Mouse (Mus musculus) midbrain, embryonic 16.5 days (tissue): ENCODE results near the gene Dnm3. TPM values are rescaled to one million over a fixed set of nuclear protein-coding genes. Genes with fewer than 3 reads are reported as not detected.

Experiments used
- ATAC-seq: fragments of 200-750 bp; cut with Nextera tagmentation; 2 replicates; pipeline ENCODE4 v1.8.0; 2017; ENCODE audit warnings: moderate TSS enrichment
- H3K27ac ChIP-seq: fragments of 300-500 bp; sonication (generic); 2 replicates; pipeline ENCODE4 v1.5.1; 2014; ENCODE audit warnings: mild to moderate bottlenecking, low read length, mixed read lengths
- H3K27me3 ChIP-seq: fragments of 300-500 bp; sonication (generic); 2 replicates; pipeline ENCODE4 v1.6.1; 2014; ENCODE audit warnings: low read depth, low read length, mixed read lengths; ENCODE audit not compliant: control insufficient read depth, insufficient read depth
- H3K36me3 ChIP-seq: fragments of 300-500 bp; sonication (generic); 2 replicates; pipeline ENCODE4 v1.6.1; 2014; ENCODE audit warnings: mild to moderate bottlenecking, low read length, moderate library complexity, mixed read lengths; ENCODE audit not compliant: control insufficient read depth, insufficient read depth
- H3K4me1 ChIP-seq: fragments of 300-500 bp; sonication (generic); 2 replicates; pipeline ENCODE4 v1.6.1; 2014; ENCODE audit warnings: mild to moderate bottlenecking, low read length, mixed read lengths; ENCODE audit not compliant: control insufficient read depth, insufficient read depth
- H3K4me2 ChIP-seq: fragments of 300-500 bp; sonication (generic); 2 replicates; pipeline ENCODE4 v1.6.1; 2014; ENCODE audit warnings: mild to moderate bottlenecking, low read length, mixed read lengths
- H3K4me3 ChIP-seq: fragments of 300-500 bp; sonication (generic); 2 replicates; pipeline ENCODE4 v1.5.1; 2014; ENCODE audit warnings: low read depth, mild to moderate bottlenecking, low read length, moderate library complexity, mixed read lengths
- H3K9ac ChIP-seq: fragments of 300-500 bp; sonication (generic); 2 replicates; pipeline ENCODE4 v1.6.1; 2014; ENCODE audit warnings: low read depth, low read length, mixed read lengths
- H3K9me3 ChIP-seq: fragments of 300-500 bp; sonication (generic); replicated peaks from 2 replicates; pipeline ENCODE4 v1.6.1; 2014; ENCODE audit warnings: mild to moderate bottlenecking, low read length, mixed read lengths; ENCODE audit not compliant: control insufficient read depth, poor library complexity, severe bottlenecking
- WGBS: fragments of 180-500 bp; shearing (Covaris S2); extraction: QIAGEN DNeasy Blood & Tissue Kit; methylation state at CpG from one replicate; pipeline ENCODE4 v1.1.7; 2014; 5-methylcytosine and 5-hydroxymethylcytosine counted together
- polyA plus RNA-seq: library from polyadenylated mRNA; unstranded; fragments of >200 nt; fragmentation: Nextera tagmentation; extraction: Ambion mirVana; gene quantifications from 2 replicates; pipeline ENCODE4 v1.2.1, GENCODE M21; 2015

Dnm3 gene
- polyA plus RNA-seq, 1 experiment from 2014 or later, result 69.4 TPM

GRCm38 (mm10) chr1:162225621-162226147 lies 252.2 kb downstream of the Dnm3 start:
- Histone ChIP-seq H3K36me3 (0 out of 2 replicates have a peak, but pooled peaks cover 2% of the 10 kb centered on the region), H3K9ac (no peak overlapping the region), H3K4me1 (no peaks in the 10 kb centered on the region), H3K27me3 (no peaks in the 10 kb centered on the region), H3K27ac (no peak overlapping the region), H3K9me3 (no peaks in the 10 kb centered on the region), H3K4me2 (no peak overlapping the region), H3K4me3 (no peak overlapping the region)
- WGBS, result 68% methylated on average over 7 of the region's 7 CpGs
- no peak for ATAC-seq

DNA sequence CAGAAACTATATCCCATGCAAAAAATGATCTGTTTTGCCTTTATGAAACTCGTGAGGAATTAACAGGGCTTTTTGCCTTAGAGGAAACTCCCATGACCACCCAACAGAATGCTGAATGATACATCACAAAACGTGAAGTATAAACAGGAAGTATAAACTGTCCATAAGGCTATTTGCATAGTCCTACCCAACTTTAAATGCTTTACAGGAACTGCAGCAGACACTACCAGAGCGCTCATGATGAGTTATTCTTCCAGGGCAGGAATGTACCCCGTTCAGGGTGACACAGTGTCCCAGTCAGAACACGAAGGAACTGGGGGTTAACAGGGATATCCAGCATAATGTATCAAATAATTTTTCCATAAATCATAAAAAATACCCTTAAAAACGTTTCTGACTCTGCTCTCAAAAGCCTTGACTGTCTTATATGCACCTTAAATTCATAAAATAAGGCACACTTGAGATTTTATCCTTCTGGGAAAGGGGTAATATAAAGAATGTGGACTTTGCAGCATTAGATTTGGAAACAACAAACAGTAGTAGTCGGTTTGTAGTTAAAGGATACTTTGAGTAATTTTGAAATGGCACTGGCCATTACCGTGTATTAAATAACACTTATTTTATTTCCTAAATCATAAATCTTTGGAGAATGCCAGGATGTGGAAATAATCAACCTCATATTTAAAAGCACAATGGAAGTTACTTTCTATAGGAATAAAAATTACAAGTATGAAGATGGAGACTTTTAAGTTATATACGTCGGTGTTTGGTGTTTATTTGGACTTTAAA lies 252.8 kb downstream of the Dnm3 start:
- ATAC-seq, result no peak
- Histone ChIP-seq H3K4me1 (no peaks in the 10 kb centered on the region), H3K9me3 (no peaks in the 10 kb centered on the region), H3K36me3 (no peaks in the 10 kb centered on the region), H3K27me3 (no peaks in the 10 kb centered on the region), H3K4me3 (no peak overlapping the region), H3K27ac (no peak overlapping the region), H3K4me2 (no peak overlapping the region), H3K9ac (no peak overlapping the region)
- WGBS, result 83% methylated on average over 10 of the region's 10 CpGs

DNA sequence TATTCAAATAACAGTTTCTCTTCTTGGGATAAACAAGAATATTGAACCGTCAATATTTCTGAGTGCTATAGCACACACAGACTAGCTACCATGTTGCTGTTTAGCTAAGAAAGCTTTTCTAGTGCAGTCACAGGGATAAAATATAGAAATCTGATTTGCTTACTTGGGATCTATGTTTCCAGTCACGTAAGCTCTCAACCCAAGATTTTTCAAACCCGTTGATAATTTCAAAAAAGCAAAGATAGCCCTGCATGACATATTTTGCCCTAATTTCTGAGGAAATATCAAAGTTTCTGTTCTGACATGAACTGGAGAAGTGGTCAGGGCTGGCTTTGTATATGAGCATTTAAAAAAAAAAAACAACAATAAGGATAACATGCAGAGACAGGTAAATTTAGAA lies 253.8 kb downstream of the Dnm3 start:
- Histone ChIP-seq H3K4me3 (no peak overlapping the region), H3K9ac (no peak overlapping the region), H3K4me2 (no peak overlapping the region), H3K36me3 (no peaks in the 10 kb centered on the region), H3K4me1 (no peaks in the 10 kb centered on the region), H3K27ac (no peak overlapping the region), H3K9me3 (no peaks in the 10 kb centered on the region), H3K27me3 (no peaks in the 10 kb centered on the region)
- ATAC-seq, result no peak
- WGBS, result 93% methylated on average over 3 of the region's 3 CpGs

GRCm38 (mm10) chr1:162223258-162223940 lies 254.4 kb downstream of the Dnm3 start:
- H3K4me2 ChIP-seq, result no peak overlapping the region
- no peaks in the 10 kb centered on the region for H3K9me3 ChIP-seq
- no peak overlapping the region for H3K27ac ChIP-seq
- no peaks in the 10 kb centered on the region for H3K36me3 ChIP-seq
- no peaks in the 10 kb centered on the region for H3K27me3 ChIP-seq
- H3K4me1 ChIP-seq, result no peaks in the 10 kb centered on the region
- ATAC-seq, result no peak
- no peak overlapping the region for H3K9ac ChIP-seq
- H3K4me3 ChIP-seq, result no peak overlapping the region
- WGBS, result 87% methylated on average over 8 of the region's 8 CpGs

- no peaks in the 10 kb centered on the region for H3K36me3 ChIP-seq
- H3K4me3 ChIP-seq, result no peak overlapping the region
- no peak for ATAC-seq
- no peaks in the 10 kb centered on the region for H3K27me3 ChIP-seq
- no peak overlapping the region for H3K4me2 ChIP-seq
- no peaks in the 10 kb centered on the region for H3K4me1 ChIP-seq
- no peak overlapping the region for H3K27ac ChIP-seq
- H3K9ac ChIP-seq, result no peak overlapping the region
- no peaks in the 10 kb centered on the region for H3K9me3 ChIP-seq
Observed at GRCm38 (mm10) chr1:162222353-162222752, 255.5 kb downstream of the Dnm3 start.

GRCm38 (mm10) chr1:162221801-162222301 lies 256.0 kb downstream of the Dnm3 start:
- Histone ChIP-seq H3K4me1 (no peaks in the 10 kb centered on the region), H3K9me3 (no peaks in the 10 kb centered on the region), H3K36me3 (no peaks in the 10 kb centered on the region), H3K27ac (no peak overlapping the region), H3K4me3 (no peak overlapping the region), H3K27me3 (no peaks in the 10 kb centered on the region), H3K4me2 (no peak overlapping the region), H3K9ac (no peak overlapping the region)
- no peak for ATAC-seq
- WGBS, result 61% methylated on average over 4 of the region's 4 CpGs

DNA sequence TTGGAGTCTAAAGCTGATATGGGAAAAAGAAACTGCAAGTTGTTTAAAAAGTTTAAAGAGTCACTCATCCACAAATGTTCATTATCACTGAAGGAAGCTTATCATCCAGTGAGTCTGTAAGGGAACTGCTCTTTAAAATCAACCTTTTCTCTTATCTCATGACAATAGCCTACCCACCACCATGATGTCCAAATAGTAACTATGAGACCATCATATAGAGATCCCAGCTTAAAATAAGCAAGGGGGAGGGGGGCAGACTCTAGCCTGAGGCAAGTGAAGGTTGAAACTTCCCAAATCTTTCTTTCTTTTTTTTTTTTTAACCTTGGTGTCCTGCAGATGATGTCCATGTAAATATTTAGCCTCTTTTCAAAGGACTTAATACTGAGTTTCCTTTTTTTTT lies 256.9 kb downstream of the Dnm3 start:
- no peak overlapping the region for H3K4me3 ChIP-seq
- H3K27me3 ChIP-seq, result no peaks in the 10 kb centered on the region
- no peaks in the 10 kb centered on the region for H3K4me1 ChIP-seq
- no peak overlapping the region for H3K27ac ChIP-seq
- H3K9me3 ChIP-seq, result no peaks in the 10 kb centered on the region
- no peak for ATAC-seq
- no peak overlapping the region for H3K4me2 ChIP-seq
- no peak overlapping the region for H3K9ac ChIP-seq
- no peaks in the 10 kb centered on the region for H3K36me3 ChIP-seq

- Histone ChIP-seq H3K9me3 (no peaks in the 10 kb centered on the region), H3K27ac (no peak overlapping the region), H3K27me3 (no peaks in the 10 kb centered on the region), H3K4me2 (no peak overlapping the region), H3K36me3 (no peaks in the 10 kb centered on the region), H3K4me1 (no peaks in the 10 kb centered on the region), H3K4me3 (no peak overlapping the region), H3K9ac (no peak overlapping the region)
- 84% methylated on average over 1 of the region's 1 CpGs for WGBS
- ATAC-seq, result no peak
Observed at GRCm38 (mm10) chr1:162219781-162220180, 258.1 kb downstream of the Dnm3 start.

DNA sequence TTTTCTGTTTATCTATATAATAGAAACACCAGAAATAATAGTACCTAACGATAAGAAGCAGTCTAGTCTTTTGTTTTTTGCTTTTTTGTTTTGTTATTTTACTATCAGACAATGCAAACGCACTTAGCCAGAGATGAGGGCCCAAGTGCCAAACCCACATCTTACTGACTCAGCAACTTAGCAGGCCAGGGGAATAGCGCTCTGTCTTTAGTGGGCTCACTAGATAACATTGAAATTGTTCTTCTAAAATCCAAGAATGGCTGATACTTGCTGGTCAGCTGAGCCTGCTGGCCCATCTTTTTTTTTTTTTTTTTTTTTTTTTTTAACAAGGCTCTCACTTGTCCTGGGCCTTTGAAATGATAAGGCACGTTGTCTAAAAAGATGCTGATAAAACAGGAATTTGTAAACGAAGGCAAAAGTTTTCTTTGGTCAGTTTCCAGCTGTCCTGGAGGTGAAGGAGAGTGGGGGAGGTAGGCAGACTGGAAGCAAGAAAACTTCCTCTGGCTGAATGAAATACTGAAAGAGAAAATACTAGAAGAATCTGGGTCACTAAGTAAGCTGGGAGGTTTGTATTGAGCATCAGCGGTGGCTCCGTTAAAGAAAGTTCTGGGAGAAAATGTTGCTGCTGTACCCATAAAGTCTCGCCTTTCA lies 259.2 kb downstream of the Dnm3 start:
- Histone ChIP-seq H3K4me3 (no peak overlapping the region), H3K4me2 (no peak overlapping the region), H3K9ac (no peak overlapping the region), H3K9me3 (no peaks in the 10 kb centered on the region), H3K27ac (no peak overlapping the region), H3K27me3 (no peaks in the 10 kb centered on the region), H3K4me1 (no peaks in the 10 kb centered on the region), H3K36me3 (no peaks in the 10 kb centered on the region)
- WGBS, result 80% methylated on average over 8 of the region's 8 CpGs
- no peak for ATAC-seq
